Mouse (Mus musculus): ENCODE data around the gene Slc9b1.

The Slc9b1 gene

DNA sequence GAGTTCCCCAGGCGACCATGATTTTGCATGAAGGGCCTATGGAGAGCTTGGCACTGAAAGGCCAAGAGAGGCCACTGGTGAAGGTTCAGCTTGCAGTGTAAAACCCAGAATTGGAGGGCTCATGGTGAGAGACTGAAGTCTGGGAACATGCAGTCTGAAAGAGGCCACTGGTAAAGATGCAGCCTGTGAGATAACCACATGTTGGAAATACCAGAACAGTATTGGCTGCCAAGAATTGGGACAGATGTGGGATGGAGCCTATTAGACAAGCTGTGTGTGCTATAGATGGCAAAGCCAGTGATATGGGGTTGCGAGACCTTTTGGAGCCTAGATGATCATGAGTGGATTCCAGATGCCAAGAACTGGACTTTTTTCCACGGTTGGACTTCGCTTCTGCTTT is 32.0 kb downstream of the Slc9b1 start:
- no peak for DNase-seq (ENCODE audit: low read depth, low spot score)

DNA sequence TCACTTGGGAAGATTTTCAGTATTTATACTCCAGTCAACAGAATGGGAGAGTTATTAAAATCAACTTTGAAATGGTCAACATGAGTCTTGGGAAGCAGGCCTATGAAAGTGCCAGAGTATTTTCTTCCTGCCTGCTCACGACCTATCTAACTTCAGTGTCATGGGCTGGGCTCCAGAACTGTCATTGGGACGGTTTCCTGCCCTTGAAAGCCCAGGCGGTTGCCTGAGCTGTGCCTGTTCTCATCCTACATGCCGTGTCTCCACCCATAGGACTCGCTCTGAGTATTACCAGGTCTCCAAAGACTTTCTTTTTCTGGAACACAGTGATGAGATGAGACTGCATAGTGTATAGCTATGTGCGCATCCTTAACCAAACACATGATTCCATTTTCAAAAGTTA is 45.4 kb downstream of the Slc9b1 start:
- DNase-seq (ENCODE audit: low read depth, low spot score): no peak

DNA sequence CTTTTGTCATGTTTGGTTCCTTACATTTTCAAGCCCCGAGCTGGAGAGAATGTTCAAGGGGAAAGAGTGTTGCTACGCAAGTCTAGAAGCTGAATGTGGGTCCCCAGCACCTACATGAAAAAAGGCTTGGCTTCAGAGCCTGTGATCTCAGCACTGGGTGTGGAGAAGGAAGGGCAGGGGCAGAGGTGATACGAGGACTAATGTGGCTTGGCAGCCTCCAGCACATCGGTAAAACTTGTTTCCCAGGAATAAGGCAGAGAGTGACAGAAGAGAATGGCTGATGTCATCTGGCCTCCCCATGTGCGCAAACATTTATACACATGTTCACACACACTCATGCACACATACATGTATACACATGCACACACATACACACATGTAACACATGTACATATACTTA is 47.3 kb downstream of the Slc9b1 start:
- DNase-seq (ENCODE audit: low read depth, low spot score): no peak

DNA sequence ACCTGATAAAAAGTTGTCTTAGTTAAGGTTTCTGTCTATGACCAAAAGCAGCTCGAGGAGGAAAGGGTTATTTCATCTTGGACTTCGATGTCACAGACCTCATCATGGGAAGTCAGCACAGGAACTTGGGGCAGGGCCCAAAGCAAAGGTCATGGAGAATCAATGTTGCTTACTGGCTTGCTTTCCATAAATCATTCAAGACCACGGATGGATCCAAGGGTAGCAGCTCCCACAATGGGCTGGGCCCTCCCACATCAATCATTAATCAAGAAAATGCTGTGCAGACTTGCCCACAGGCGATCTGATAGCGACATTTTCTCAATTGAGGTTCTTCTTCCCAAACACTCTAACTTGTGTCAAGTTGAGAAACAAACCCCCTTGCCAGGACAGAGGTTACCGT is 48.3 kb downstream of the Slc9b1 start:
- DNase-seq (ENCODE audit: low read depth, low spot score): no peak

DNA sequence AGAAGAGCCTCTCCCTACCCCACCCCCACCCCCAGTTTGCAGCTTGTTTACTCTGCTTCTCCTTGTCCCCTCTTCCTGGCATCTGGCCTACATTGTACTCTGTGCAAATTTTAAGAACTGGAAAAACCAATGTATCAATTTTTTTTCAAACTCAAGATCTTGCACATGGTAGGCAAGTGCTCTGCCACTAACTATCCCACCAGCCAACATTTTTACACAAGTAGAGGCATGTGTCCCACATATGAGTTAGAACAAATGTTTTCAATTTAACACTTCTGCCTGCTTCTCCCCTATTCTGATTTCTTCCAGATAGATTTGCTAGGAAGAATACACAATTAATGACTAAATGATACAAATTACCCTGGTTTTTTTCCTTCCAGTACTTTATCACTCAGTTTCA is 49.3 kb downstream of the Slc9b1 start:
- DNase-seq (ENCODE audit: low read depth, low spot score): no peak

DNA sequence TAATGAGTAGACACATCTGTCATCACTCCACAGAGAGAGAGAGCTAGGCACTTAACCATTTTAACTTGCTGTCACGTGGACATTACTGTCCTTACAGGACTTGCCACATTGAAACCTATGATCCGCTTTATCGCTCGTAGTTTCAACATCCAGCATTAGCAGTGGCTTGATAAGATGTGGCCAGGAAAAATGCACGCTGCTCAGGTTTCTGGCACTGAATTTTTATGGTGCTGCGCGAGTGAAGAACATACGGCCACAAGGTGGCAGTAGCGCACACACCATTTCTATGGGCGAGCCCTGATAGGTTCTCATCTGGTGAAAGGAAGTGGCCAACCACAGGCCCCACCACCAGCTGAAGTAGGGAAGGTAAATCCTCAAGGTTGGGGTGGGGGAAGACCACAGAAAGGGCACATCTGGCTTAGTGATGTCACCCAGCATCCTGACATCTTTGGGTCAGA is 54.4 kb downstream of the Slc9b1 start:
- DNase-seq (ENCODE audit: low read depth, low spot score): peak; percentile 89

DNA sequence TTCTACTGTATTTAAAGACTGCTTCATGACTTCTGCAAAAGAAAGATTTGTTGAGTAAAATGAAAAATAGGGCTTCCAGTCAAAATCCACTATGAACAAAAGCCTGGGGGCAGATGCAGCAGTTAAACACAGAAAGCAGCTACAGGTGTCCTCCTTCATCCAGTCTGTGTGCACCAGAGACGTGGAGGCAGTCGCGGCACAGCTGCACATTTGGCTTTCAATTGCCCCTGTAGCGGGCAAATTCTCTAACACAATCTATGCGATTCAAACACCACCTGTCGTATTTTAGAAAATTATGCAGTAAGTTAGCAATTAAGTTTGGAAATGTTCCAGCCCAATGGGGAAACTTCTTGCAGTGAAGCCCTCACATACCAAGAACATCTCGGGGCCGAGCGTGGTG is 55.4 kb downstream of the Slc9b1 start:
- DNase-seq (ENCODE audit: low read depth, low spot score): no peak

DNA sequence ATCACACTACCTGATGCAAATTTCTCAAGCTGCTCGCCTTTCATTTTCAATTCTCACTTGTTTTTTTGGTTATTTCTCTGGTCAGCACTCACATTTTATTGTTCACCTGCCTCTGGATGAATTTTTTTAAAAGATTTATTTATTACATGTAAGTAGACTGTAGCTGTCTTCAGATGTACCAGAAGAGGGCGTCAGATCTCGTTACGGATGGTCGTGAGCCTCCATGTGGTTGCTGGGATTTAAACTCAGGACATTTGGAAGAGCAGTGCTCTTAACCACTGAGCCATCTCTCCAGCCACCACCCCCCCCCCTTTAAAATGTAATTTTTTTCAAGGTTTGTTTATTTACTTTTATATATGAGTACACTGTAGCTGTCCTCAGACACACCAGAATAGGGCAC is 56.0 kb downstream of the Slc9b1 start:
- DNase-seq (ENCODE audit: low read depth, low spot score): peak; percentile 61

DNA sequence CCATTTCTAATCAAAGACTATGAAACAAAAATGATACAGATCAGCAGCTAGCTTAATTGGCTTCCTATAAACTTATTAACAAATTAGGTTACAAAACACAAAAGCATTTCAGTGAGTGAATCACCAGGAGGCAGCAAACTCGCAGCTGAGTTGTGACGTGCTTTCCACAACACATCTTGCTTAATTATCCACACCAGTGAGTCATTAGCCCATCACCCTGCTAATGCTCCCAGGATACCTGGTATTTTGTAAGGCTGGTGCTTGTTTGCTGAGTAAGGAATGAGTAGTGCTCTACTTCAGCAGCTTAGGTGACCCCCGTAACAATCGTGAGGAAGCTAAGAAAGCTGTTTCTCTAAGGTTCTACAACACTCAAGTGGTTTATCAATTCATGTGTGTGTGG is 56.8 kb downstream of the Slc9b1 start:
- no peak for DNase-seq (ENCODE audit: low read depth, low spot score)

DNA sequence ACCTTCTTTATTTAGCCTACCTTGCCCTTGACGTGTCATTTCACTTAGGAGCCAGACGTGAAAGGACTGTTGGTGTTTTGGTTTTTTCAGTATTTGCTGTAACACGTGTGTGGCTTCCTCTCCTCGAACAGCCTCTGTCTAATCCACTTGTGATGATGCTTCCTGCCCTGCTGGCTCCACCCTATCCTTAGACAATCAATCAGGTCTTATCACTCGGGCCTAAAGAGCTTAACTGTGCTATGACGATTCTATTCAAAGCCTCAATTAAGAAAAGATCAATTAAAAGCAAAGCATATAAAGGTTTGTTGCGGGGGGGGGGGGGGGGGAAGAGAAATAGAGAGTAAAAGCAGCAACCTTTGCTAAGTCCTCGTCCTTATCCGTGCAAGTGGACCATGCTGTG is 59.5 kb downstream of the Slc9b1 start:
- no peak for DNase-seq (ENCODE audit: low read depth, low spot score)

DNA sequence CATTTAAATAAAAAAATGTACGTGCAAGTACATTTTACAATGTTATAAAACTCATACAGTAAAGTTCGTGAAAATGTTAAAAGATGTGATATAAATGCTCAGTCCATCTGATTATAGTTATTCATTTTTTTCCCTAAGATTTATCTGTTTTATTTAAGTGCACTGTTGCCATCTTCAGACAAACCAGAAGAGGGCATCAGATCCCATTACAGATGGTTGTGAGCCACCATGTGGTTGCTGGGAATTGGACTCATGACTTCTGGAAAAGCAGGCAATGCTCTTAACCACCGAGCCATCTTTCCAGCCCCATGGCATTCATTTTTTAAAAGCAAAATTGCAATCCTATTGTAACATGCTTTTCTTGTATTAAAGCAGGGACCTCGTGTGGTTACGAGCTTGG is 61.4 kb downstream of the Slc9b1 start:
- peak; percentile 68 for DNase-seq (ENCODE audit: low read depth, low spot score)

DNA sequence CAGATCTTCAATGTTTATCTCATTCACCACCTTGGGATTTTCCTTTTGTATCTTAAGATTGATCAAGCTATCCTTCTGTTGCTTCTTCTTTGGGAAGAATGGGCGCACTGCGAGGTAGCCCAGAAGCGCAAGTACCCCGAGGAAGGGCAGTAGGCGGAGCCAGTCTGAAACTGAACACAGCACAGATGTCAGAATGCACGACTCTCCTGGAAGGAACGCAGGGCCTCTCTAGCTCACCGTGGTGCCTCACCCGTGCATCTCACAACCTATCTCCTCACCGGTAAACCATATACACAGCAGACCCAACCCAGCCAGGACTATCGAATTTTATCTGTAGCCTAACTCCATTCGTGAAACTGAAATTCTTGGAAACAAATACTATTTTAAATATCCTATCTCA is 63.2 kb downstream of the Slc9b1 start:
- peak; percentile 36 for DNase-seq (ENCODE audit: low read depth, low spot score)

DNA sequence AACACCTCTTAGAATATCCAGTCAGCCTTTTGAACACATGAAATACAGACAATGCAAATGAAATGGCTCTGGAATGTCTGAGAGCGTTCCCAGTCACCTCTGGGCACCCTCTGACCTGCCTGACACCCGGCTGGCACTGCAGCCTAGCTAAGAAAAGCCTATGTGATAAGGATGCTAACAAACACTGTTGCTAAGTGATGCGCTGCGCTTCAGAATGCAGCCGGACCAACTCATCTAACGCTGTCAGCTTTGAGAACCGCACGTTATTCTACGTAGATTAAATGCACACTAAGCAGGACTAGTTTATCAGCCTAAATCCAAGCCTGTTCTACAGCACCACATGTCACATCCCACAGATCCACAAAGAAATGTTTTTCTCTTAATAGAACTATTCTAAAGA is 64.0 kb downstream of the Slc9b1 start:
- DNase-seq (ENCODE audit: low read depth, low spot score): no peak

DNA sequence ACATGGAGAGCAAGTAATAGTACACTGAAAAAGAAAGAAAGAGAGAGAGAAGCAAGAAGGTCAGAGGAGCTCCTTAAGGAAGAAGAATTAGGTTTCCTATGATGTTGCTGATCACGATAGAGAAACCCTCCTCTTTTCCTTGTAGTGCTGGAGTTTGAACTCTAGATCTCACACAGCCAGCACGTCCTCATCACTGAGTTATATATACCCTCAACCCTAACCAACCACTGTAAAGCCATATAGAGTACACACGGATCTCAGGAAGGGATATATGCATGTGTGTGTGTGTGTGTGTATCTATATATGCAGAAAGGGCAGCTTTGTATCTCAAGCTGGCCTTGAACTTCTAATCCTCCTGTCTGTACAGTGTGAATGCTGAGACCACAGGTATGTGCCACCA is 69.4 kb downstream of the Slc9b1 start:
- DNase-seq (ENCODE audit: low read depth, low spot score): no peak

DNA sequence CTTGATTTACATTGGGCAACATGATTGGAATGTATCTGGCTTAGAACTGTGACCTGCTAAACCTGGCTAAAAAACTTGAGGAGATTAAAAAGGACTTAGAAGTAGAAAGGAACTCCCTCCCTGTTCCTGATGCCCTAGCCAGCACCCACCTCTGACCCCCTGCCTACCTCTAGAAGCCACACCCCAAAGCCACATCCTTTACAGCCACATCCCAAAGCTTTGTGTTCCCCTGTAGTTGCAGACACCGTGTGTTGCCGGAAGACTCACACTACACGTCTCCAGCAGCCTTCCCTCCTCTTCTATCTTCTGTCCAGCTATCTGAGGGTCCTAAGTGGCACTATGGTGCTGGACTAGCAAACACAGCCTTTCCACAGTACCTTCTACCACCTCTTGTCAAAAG is 70.0 kb downstream of the Slc9b1 start:
- DNase-seq (ENCODE audit: low read depth, low spot score): peak; percentile 33

DNA sequence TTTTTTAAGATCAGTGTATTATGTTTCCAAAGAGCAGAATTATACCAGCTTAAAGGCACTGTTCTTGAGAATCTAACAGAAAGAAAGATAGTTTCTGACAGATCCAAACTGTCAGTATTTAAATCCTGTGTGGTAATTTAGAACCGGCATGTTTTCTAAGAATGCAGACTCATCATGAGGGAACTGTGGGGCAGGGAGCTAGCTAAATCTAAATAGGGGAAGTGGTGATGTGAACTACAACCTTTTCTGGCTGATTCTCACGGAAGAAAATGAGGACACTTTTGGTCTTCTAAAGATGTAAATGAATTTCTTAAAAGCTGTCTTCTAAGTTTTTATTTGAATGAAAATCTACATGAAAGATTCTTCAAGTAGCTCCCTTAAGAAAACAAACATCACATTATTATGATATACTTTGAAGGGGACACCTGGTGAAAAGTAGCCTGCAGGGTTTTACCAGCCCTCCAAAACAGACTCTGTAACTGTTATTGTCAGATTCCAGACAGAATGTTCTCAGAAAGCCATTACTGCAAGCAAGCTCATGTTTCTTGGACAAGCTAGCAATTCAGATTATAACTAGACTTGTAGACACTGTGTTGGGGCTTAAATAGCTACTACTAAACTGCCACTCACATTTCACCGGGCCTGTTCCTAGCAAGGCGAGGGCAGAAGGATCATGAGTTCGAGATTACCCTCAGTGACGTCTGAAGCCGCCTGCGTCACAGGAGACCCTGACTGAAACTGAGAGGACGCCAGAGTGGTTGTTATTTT is 72.9 kb downstream of the Slc9b1 start:
- no peak for DNase-seq (ENCODE audit: low read depth, low spot score)

DNA sequence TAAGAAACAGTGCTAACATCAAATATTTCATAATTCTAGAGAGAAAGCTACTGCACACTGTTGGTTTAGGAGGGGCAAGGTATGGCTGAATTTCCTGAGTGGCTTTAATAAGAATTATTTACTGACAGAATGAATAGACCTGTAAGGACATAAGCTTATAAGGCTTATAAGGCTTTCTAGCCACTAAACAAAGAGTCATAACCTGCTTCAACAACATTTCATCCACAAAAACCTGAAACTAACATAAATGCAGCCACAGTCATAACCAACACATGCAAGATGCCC is 73.4 kb downstream of the Slc9b1 start:
- no peak for DNase-seq (ENCODE audit: low read depth, low spot score)

DNA sequence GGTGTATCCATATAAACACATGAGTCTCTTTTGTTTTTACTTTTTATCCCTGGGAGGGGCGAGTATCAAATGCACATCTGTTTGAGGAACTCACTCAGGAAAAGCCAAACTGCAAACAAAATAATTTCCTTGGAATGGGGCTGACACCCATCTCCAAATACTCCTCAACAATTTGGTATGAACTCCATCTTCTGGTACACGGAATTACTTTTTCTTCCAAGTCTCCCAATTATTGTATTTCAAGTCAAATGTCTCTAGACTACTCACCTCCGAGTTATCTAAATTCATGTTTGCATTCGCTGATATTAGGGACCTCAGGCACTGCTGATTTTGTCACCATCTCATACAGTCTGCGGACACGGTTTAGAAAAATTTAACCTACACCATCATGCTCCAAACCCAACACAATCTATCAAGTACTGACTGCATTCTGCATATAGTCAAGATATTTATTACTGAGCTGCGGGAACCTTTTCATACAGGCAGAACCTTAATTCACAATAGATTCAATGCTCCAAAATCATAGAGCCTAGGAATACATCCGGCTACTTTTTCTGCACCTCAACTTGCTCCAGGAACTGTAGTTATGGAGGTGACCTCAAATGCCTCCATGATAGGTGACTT is 74.5 kb downstream of the Slc9b1 start:
- no peak for DNase-seq (ENCODE audit: low read depth, low spot score)

DNA sequence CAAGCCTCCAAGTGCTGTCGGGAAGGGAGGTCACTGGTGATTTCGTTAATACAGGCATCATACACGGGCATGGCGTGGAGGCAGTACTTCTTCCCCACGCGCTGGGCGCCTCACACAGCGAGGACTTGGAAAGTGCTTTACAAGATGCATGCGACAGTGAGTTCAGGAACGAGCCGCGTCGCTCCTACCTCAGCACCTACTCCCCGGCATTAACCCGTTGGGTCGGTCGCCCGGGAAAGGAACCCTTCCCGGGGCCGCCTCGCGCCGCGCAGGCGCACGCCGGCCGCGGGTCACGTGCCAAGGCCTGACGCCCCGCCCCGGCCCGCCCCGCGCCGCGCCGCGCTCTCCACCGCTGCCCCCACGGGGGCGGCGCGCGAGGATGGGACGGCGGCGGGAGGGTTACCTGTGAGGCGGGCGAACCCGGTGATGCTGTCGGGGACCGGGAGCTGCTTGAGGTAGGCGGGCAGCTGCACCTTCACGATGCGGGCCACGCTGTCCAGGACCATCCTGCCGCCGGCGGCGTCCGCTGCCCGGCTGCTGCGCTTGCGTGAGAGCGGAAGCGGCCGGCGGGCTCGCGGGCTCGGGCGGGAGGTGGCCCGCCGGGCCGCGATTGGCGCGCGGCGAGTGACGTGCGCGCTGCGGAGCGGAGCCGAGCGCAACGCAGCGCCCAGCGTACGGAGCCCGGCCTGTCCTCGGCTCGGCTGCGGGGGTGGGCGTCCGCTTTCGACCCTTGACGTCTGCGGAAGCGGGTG is 75.2 kb downstream of the Slc9b1 start:
- peak; percentile 83 for DNase-seq (ENCODE audit: low read depth, low spot score)

DNA sequence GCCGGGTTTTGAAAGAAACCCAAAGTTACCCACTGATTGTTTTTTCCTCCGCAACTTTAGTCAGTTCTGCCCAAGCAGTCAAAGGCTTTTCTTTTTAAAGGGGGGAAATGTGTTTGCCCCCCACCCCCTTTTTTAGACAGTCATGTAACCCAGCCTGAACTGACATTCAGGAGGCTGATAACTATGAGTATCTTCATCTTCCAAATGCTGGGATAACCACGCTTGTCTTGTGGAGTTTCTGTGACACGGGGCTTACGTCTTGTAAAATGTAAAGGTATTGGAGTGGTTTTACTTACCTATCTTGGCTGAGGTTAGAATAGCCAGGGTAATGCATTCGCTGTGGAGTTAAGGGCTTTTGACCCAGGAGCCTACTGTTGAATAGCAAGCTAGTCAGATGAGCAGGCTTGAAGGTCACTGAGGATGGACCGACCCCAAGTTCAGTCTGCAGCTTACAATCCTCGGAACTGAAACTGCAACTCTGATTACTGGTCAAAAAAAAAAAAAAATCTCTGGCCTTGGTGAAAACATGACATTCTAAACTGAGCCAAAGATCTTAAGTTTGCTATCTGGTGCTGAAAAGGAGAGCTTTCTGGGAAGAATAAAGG is 75.9 kb downstream of the Slc9b1 start, which contains the start of gene Cisd2:
TSS of gene Cisd2 (minus strand) at position 318 of the 605 bp plus-strand sequence.
- DNase-seq (ENCODE audit: low read depth, low spot score): peak; percentile 34

DNA sequence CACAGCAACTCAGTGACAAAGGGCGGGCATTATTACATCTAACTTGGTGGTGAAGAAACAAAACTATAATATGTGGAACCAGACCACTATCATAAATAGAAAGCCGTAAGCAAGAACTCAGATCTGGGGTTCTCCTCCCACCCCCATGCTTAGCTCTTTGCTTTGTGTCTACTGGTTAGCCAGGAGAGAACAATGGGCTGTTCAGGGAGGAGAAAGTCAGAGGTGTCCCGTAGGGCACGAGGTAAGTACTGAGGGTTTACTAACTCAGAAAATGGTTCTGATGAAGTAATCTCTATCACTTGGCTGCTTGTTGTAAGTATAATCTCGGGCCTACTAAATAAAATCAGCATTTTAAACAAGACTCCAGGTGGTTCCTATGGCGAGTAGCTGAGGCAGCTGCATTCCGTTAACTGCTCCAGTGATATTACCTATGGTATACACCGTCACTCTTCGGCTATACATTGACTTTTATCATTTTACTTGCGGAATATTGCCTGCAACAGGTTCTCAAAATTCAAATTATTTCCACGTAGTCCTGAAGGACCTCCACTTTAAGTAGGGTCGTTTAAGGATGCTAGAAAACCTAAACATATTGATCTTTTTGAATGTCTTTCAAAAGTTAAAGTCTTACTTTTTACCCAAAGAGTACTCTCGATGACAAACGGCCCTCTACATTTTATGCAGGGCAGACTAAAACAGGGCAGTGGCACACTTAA is 89.2 kb downstream of the Slc9b1 start:
- peak; percentile 52 for DNase-seq (ENCODE audit: low read depth, low spot score)

Measured in R1 (cell line).